Mouse (Mus musculus) CH12.LX (cell line): Measurements from ENCODE around the gene Spop. TPM values are rescaled to one million over a fixed set of nuclear protein-coding genes. Genes with fewer than 3 reads are reported as not detected.

ENCODE experiments used
- DNase-seq: peaks from one replicate; pipeline ENCODE4 v3.0.0-alpha.2; 2013; ENCODE audit errors: extremely low read depth
- H3K27ac ChIP-seq: 2 replicates; pipeline ENCODE4 v1.5.1; 2012; ENCODE audit warnings: low read depth, mild to moderate bottlenecking, control low read depth, moderate library complexity; ENCODE audit not compliant: insufficient read depth
- H3K27me3 ChIP-seq: replicated peaks from 2 replicates; pipeline ENCODE3; 2012; ENCODE audit warnings: inconsistent platforms
- H3K36me3 ChIP-seq, 2 experiments: replicated peaks in 1 of 2; 2 replicates each; pipeline versions ENCODE3 to v1.6.1; 2012; ENCODE audit warnings: inconsistent platforms in 1 of 2, low read length in 1 of 2, mild to moderate bottlenecking in 1 of 2, mixed read lengths in 1 of 2, moderate library complexity in 1 of 2; ENCODE audit not compliant: control insufficient read depth in 1 of 2, insufficient read depth in 1 of 2
- H3K4me1 ChIP-seq, 2 experiments: 2 replicates each; pipeline ENCODE4 v1.6.1; 2012; ENCODE audit warnings: inconsistent platforms in 1 of 2, moderate library complexity in 1 of 2; ENCODE audit not compliant: insufficient read depth in 2 of 2, control insufficient read depth in 1 of 2
- H3K4me2 ChIP-seq: 2 replicates; pipeline ENCODE4 v1.6.1; 2012; ENCODE audit warnings: low read depth, mild to moderate bottlenecking, control low read depth; ENCODE audit not compliant: poor library complexity, insufficient read depth, severe bottlenecking
- H3K4me3 ChIP-seq, 3 experiments: fragments of 150-350 bp in 1 of 3; sonication (generic) in 1 of 3; replicated peaks in 1 of 3; 2 replicates each; pipeline versions ENCODE3 to v1.5.1; 2011 to 2012; ENCODE audit warnings: low read depth in 2 of 3, low read length in 2 of 3, mild to moderate bottlenecking in 2 of 3, moderate library complexity in 2 of 3, control low read depth in 1 of 3, improper control_type of control experiment in 1 of 3, inconsistent platforms in 1 of 3, mixed read lengths in 1 of 3; ENCODE audit not compliant: poor library complexity in 1 of 3
- H3K79me2 ChIP-seq: replicated peaks from 2 replicates; pipeline ENCODE4 v1.6.1; 2012; ENCODE audit warnings: mild to moderate bottlenecking, moderate library complexity; ENCODE audit not compliant: control insufficient read depth, poor library complexity, insufficient read depth, severe bottlenecking; ENCODE audit errors: extremely low read depth
- H3K9ac ChIP-seq: 2 replicates; pipeline ENCODE4 v1.6.1; 2012; ENCODE audit warnings: low read depth, mild to moderate bottlenecking, control low read depth, moderate library complexity; ENCODE audit not compliant: insufficient read depth
- H3K9me3 ChIP-seq: replicated peaks from 2 replicates; pipeline ENCODE3; 2012; ENCODE audit warnings: low read length, inconsistent platforms, mixed read lengths
- CHD1 ChIP-seq: IDR thresholded peaks from 2 replicates; pipeline ENCODE4 v1.6.1; 2012; ENCODE audit warnings: low read depth, low read length, improper control_type of control experiment, inconsistent platforms
- ELF1 ChIP-seq: IDR thresholded peaks from 2 replicates; pipeline ENCODE4 v1.6.1; 2014; ENCODE audit warnings: low read depth, mild to moderate bottlenecking, inconsistent platforms, low read length, improper control_type of control experiment
- GABPA ChIP-seq: IDR thresholded peaks from 2 replicates; pipeline ENCODE4 v1.6.1; 2012; ENCODE audit warnings: low read depth, low read length, improper control_type of control experiment, inconsistent platforms; ENCODE audit not compliant: insufficient replicate concordance
- IRF4 ChIP-seq: IDR thresholded peaks from 2 replicates; pipeline ENCODE4 v1.6.1; 2014; ENCODE audit warnings: low read depth, mild to moderate bottlenecking, inconsistent platforms, low read length, improper control_type of control experiment
- JUN ChIP-seq: IDR thresholded peaks from 2 replicates; pipeline ENCODE4 v1.6.1; 2011; ENCODE audit warnings: low read depth, mild to moderate bottlenecking, low read length, improper control_type of control experiment, moderate library complexity; ENCODE audit not compliant: insufficient read depth
- MAFK ChIP-seq: IDR thresholded peaks from 2 replicates; pipeline ENCODE4 v1.6.1; 2011; ENCODE audit warnings: low read length, improper control_type of control experiment; ENCODE audit not compliant: insufficient replicate concordance
- MAX ChIP-seq: IDR thresholded peaks from 2 replicates; pipeline ENCODE4 v1.6.1; 2011; ENCODE audit warnings: low read length, improper control_type of control experiment
- MAZ ChIP-seq: IDR thresholded peaks from 2 replicates; pipeline ENCODE4 v1.6.1; 2012; ENCODE audit warnings: low read depth, mild to moderate bottlenecking, inconsistent platforms, low read length, improper control_type of control experiment, moderate library complexity
- MXI1 ChIP-seq: IDR thresholded peaks from 2 replicates; pipeline ENCODE4 v1.6.1; 2011; ENCODE audit warnings: mild to moderate bottlenecking, low read depth, low read length, improper control_type of control experiment
- MYC ChIP-seq: IDR thresholded peaks from 2 replicates; pipeline ENCODE4 v1.6.1; 2011; ENCODE audit warnings: low read depth, mild to moderate bottlenecking, improper control_type of control experiment, low read length
- NELFE ChIP-seq: IDR thresholded peaks from 2 replicates; pipeline ENCODE4 v1.6.1; 2011; ENCODE audit warnings: low read depth, low read length, improper control_type of control experiment
- NRF1 ChIP-seq: IDR thresholded peaks from 2 replicates; pipeline ENCODE4 v1.6.1; 2014; ENCODE audit warnings: low read depth, mild to moderate bottlenecking, inconsistent platforms, low read length, improper control_type of control experiment, moderate library complexity
- POLR2A ChIP-seq: IDR thresholded peaks from 2 replicates; pipeline ENCODE4 v1.6.1; 2011; ENCODE audit warnings: low read depth, mild to moderate bottlenecking, improper control_type of control experiment, low read length
- POLR2AphosphoS2 ChIP-seq: IDR thresholded peaks from 2 replicates; pipeline ENCODE4 v1.6.1; 2011; ENCODE audit warnings: low read depth, low read length, improper control_type of control experiment
- RAD21 ChIP-seq: IDR thresholded peaks from 2 replicates; pipeline ENCODE4 v1.6.1; 2011; ENCODE audit warnings: low read depth, mild to moderate bottlenecking, low read length, improper control_type of control experiment, moderate library complexity
- SMC3 ChIP-seq: IDR thresholded peaks from 2 replicates; pipeline ENCODE4 v1.6.1; 2011; ENCODE audit warnings: low read depth, low read length, improper control_type of control experiment
- TBP ChIP-seq: conservative IDR thresholded peaks from 2 replicates; pipeline ENCODE4 v1.6.1; 2011; ENCODE audit warnings: low read depth, low read length, improper control_type of control experiment
- TCF12 ChIP-seq: IDR thresholded peaks from 2 replicates; pipeline ENCODE4 v1.6.1; 2014; ENCODE audit warnings: low read depth, mild to moderate bottlenecking, inconsistent platforms, low read length, improper control_type of control experiment
- UBTF ChIP-seq: IDR thresholded peaks from 2 replicates; pipeline ENCODE4 v1.6.1; 2012; ENCODE audit warnings: low read depth, mild to moderate bottlenecking, inconsistent platforms, low read length, improper control_type of control experiment, moderate library complexity
- USF1 ChIP-seq: IDR thresholded peaks from 2 replicates; pipeline ENCODE4 v1.6.1; 2014; ENCODE audit warnings: low read depth, mild to moderate bottlenecking, inconsistent platforms, low read length, improper control_type of control experiment
- USF2 ChIP-seq: conservative IDR thresholded peaks from 2 replicates; pipeline ENCODE4 v1.6.1; 2011; ENCODE audit warnings: low read depth, low read length, improper control_type of control experiment
- ZMIZ1 ChIP-seq: IDR thresholded peaks from 2 replicates; pipeline ENCODE4 v1.6.1; 2012; ENCODE audit warnings: low read depth, mild to moderate bottlenecking, inconsistent platforms, low read length, improper control_type of control experiment
- ZNF384 ChIP-seq: IDR thresholded peaks from 2 replicates; pipeline ENCODE4 v1.6.1; 2012; ENCODE audit warnings: low read depth, low read length, improper control_type of control experiment, inconsistent platforms
- dilution Hi-C: fragments of 300-500 bp; cut with MboI; formaldehyde crosslinking; loops from 2 replicates; pipeline ENCODE4 v1.14.3; 2020; ENCODE audit warnings: low sequenced_read_pairs; ENCODE audit not compliant: extremely low pct_unique_long_range_greater_than_20kb, extremely low pct_ligation_motif_present
- in situ Hi-C: fragments of 300-500 bp; cut with MboI; formaldehyde crosslinking; loops from 3 replicates; pipeline ENCODE4 v1.14.3; 2019; ENCODE audit warnings: low sequenced_read_pairs, low pct_ligation_motif_present, low pct_unique_long_range_greater_than_20kb, mixed read lengths
- polyA plus RNA-seq: library from polyadenylated mRNA; unstranded; fragments of >175 nt; gene quantifications from 2 replicates; pipeline ENCODE4 v1.2.1, GENCODE M21; 2012; ENCODE audit warnings: low read depth; ENCODE audit not compliant: insufficient read length
- total RNA-seq, 2 experiments: library from RNA; depleted of rRNA; stranded (reverse); fragments of 300-350 nt in 1 of 2; fragments of >200 nt in 1 of 2; gene quantifications; 2 replicates each; pipeline ENCODE4 v1.2.3; 2012 to 2014

Spop gene
- total and polyA plus RNA-seq, 3 experiments, result 42.7 to 103 (median 51.9) TPM

DNA sequence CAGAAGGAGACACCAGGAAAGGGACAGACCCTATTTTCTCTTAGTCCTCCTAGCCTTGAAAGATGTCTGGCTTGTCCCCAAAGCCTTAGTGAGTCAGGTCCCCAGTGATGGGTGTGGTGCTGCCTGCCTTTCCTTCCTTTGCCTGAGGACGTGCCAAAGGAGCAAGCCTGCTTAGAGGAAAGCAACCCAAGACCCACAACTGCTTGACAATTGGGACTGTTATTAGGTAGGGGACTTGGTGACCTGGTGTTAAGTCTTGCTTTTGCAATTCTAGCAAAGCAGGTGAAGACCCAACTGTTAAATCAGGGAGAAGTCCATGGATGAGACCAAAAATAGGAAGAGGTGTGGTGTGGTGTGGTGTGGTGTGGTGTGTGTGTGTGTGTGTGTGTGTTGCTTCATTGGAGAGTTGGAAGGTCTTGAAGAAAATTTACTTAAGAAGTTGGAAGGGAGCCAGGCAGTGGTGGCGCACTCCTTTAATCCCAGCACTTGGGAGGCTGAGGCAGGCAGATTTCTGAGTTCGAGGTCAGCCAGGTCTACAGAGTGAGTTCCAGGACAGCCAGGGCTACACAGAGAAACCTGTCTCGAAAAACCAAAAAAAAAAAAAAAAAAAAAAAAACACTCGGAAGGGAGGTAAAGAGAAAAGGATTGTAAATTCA is 30.4 kb upstream of the Spop start:
- dilution Hi-C loops, result no loop called here
- H3K4me2 ChIP-seq, result no peak overlapping the region
- no peak overlapping the region for H3K4me3 ChIP-seq
- H3K9me3 ChIP-seq, result no peaks in the 10 kb centered on the region
- no peak overlapping the region for H3K9ac ChIP-seq
- in situ Hi-C loops, result loop anchor here (25.0 kb wide), 1 partner anchor 279 kb away; the partner anchor contains the start of gene Phb
- TF ChIP-seq MYC (no peak), RAD21 (no peak), UBTF (no peak), MAX (no peak), POLR2AphosphoS2 (no peak), GABPA (no peak), SMC3 (no peak), CHD1 (no peak)
- no peak for DNase-seq
- peaks cover 3 to 17% of the 10 kb centered on the region in 2 experiments for H3K4me1 ChIP-seq
- H3K36me3 ChIP-seq, result peaks cover 19 to 25% of the 10 kb centered on the region in 2 experiments
- H3K27ac ChIP-seq, result no peak overlapping the region
- peaks cover 14% of the 10 kb centered on the region for H3K79me2 ChIP-seq
- H3K27me3 ChIP-seq, result peaks cover 31% of the 10 kb centered on the region

DNA sequence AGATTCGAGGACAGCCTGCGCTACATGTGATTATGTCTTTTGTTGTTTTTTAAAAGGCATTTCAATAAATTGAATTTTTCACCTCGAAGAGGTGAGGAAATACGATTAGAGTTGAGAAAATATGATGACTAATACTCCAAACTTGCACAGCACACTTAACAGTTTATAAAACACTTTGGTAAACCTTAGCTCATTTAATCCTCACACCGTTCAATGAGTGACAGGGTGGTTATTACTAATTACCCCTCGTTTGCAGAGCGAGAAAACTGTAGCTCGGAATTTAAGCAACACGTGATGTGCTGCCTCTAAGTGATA is 29.9 kb upstream of the Spop start:
- peak overlapping the region in 2 of 3 experiments; percentile 2 to 8 for H3K4me3 ChIP-seq

DNA sequence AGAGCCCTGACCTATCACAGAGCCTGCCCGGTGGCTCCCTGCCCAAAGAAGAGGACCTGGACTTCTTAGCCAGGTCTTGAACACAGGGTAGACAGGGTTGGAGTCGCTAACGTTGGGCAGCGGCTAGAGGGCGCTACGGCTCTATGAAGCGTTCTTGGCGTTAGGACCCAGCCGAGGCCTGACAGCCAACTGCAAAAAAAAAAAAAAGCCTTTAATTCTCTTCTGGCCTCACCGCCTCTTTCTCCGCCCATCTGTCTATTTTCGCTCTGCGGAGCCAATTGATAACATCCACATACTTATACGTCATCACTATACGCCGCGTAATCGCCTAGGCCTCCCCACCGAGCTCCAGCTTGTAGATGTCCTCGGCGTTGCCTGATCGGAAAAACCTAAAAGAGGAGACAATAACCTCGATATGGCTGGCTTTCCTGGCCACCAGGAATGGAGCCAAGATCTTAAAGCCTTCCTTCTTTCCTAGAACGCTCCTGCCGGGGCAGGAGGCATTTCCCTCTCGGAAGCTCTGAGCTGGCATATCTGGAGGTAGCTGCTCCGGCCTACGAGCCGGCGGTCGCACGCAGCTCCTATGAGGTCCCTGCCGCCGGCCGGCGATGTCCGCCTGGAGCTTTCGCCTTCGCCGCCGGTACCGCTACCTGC is 29.4 kb upstream of the Spop start, which contains the start of gene Slc35b1:
Slc35b1 (plus strand) TSS at position 374 of the 654 bp plus-strand sequence.
- dilution Hi-C loops (no loop called here), in situ Hi-C loops (loop anchor here (25.0 kb wide), 1 partner anchor 278 kb away; the partner anchor contains the start of gene Phb)
- Histone ChIP-seq H3K4me1 (peaks cover 3 to 17% of the 10 kb centered on the region in 2 experiments), H3K9ac (peak within 1 kb of the TSS; percentile 96), H3K4me3 (peak within 1 kb of the TSS; percentile 67 to 98 (median 79)), H3K9me3 (no peaks in the 10 kb centered on the region), H3K27me3 (peaks cover 24% of the 10 kb centered on the region), H3K79me2 (peaks cover 14% of the 10 kb centered on the region), H3K36me3 (peaks cover 29 to 34% of the 10 kb centered on the region in 2 experiments), H3K4me2 (peak within 1 kb of the TSS; percentile 84), H3K27ac (peak within 1 kb of the TSS; percentile 59)
- DNase-seq, result peak; percentile 100
- peak; percentile 74 for TF ChIP-seq POLR2A
- no peak for TF ChIP-seq ZMIZ1
- TF ChIP-seq MAZ, result no peak
- TF ChIP-seq JUN, result no peak
- 0 out of 2 replicates have a peak, but pooled peaks have one; percentile 14 for TF ChIP-seq NRF1
- TF ChIP-seq NELFE, result no peak; the same call in 1 of the 2 replicates
- TF ChIP-seq CHD1, result no peak
- peak; percentile 85; the same call in 1 of the 2 replicates for TF ChIP-seq MXI1
- TF ChIP-seq USF2, result peak; percentile 58; the same call in 1 of the 2 replicates
- TF ChIP-seq ELF1, result 0 out of 2 replicates have a peak, but pooled peaks have one; percentile 41
- TF ChIP-seq TBP, result no peak; the same call in none of the 2 replicates
- TF ChIP-seq TCF12, result peak; percentile 44
- peak; percentile 100 for TF ChIP-seq MAX
- peak; percentile 98 for TF ChIP-seq RAD21
- peak; percentile 99 for TF ChIP-seq ZNF384
- no peak; the same call in 1 of the 2 replicates for TF ChIP-seq USF1
- peak; percentile 73; the same call in 1 of the 2 replicates for TF ChIP-seq IRF4
- peak; percentile 92 for TF ChIP-seq SMC3

More for the DNA sequence above, 29.9 kb upstream of the Spop start:
- DNase-seq, result no peak
- H3K9ac ChIP-seq, result no peak overlapping the region
- H3K79me2 ChIP-seq, result peaks cover 14% of the 10 kb centered on the region
- peaks cover 29% of the 10 kb centered on the region for H3K27me3 ChIP-seq
- in situ Hi-C loops, result loop anchor here (25.0 kb wide), 1 partner anchor 278 kb away; the partner anchor contains the start of gene Phb
- no peak for TF ChIP-seq MAFK
- TF ChIP-seq USF1, result peak; percentile 48; the same call in 1 of the 2 replicates
- peaks cover 24 to 29% of the 10 kb centered on the region in 2 experiments for H3K36me3 ChIP-seq
- no peaks in the 10 kb centered on the region for H3K9me3 ChIP-seq
- peak overlapping the region; percentile 14 for H3K4me2 ChIP-seq
- no peak overlapping the region for H3K27ac ChIP-seq
- dilution Hi-C loops, result no loop called here
- peaks cover 3 to 17% of the 10 kb centered on the region in 2 experiments for H3K4me1 ChIP-seq
